Mouse (Mus musculus): ENCODE measurements around the gene Atic. TPM values are rescaled to one million over a fixed set of nuclear protein-coding genes. Genes with fewer than 3 reads are reported as not detected.

Atic gene
- polyA plus RNA-seq, 1 experiment from 2014 or later: 17.5 TPM

DNA sequence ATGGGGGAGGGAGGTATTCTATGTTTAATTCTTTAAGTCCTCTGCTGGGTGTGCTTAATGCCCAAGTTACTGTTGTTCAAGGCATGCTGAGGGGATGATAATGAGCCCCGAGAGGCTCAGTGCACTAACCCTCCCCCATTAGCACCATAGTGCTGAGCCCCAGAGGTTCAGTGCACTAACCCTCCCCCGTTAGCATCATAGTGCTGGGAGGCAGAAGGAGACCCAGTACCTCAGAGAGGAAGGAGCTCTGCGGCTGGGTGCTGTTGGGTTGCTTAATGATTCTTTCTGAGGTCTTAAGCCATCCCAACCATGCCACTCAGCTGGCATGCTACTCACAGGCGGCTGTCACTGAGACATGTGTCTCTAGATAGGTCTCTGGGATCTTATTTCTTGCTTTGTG lies 13.2 kb downstream of the Atic start:
- Histone ChIP-seq H3K27me3 (replicated peaks; ENCODE audit: insufficient read depth, low read length) (no peaks in the 10 kb centered on the region), H3K27ac (ENCODE audit: low read length) (no peak overlapping the region), H3K36me3 (ENCODE audit: insufficient read depth, low read length) (no peaks in the 10 kb centered on the region), H3K4me3 (ENCODE audit: low read depth, low read length) (no peak overlapping the region), H3K9ac (replicated peaks; ENCODE audit: low read depth) (no peak overlapping the region), H3K9me3 (ENCODE audit: low read length) (no peaks in the 10 kb centered on the region), H3K4me2 (replicated peaks; ENCODE audit: low read depth, low read length) (no peak overlapping the region), H3K4me1 (ENCODE audit: insufficient read depth, low read depth, low read length) (no peaks in the 10 kb centered on the region)
- DNase-seq (ENCODE audit: low spot score): no peak
- no peak for ATAC-seq
- no peak for TF ChIP-seq CTCF (IDR thresholded peaks at IDR 0.05)
- TF ChIP-seq EP300 (IDR thresholded peaks at IDR 0.05): no peak
- WGBS: 89% methylated on average over 4 of the region's 4 CpGs

- peak; percentile 70 for DNase-seq (ENCODE audit: low spot score)
- no peaks in the 10 kb centered on the region for H3K9me3 ChIP-seq (ENCODE audit: low read length)
- ATAC-seq: no peak
- peaks cover 17% of the 10 kb centered on the region; the same call in 1 of the 2 replicates for H3K36me3 ChIP-seq (ENCODE audit: insufficient read depth, low read length)
- TF ChIP-seq CTCF (IDR thresholded peaks at IDR 0.05) (no peak), EP300 (IDR thresholded peaks at IDR 0.05) (no peak)
- WGBS: 75% methylated on average over 7 of the region's 7 CpGs
- H3K9ac ChIP-seq (replicated peaks; ENCODE audit: low read depth): no peak overlapping the region
- H3K27ac ChIP-seq (ENCODE audit: low read length): no peak overlapping the region
- H3K4me2 ChIP-seq (replicated peaks; ENCODE audit: low read depth, low read length): no peak overlapping the region
- no peak overlapping the region for H3K4me3 ChIP-seq (ENCODE audit: low read depth, low read length)
- no peaks in the 10 kb centered on the region for H3K27me3 ChIP-seq (replicated peaks; ENCODE audit: insufficient read depth, low read length)
- H3K4me1 ChIP-seq (ENCODE audit: insufficient read depth, low read depth, low read length): no peaks in the 10 kb centered on the region
Observed at GRCm38 (mm10) chr1:71575987-71576386, 19.0 kb downstream of the Atic start.

DNA sequence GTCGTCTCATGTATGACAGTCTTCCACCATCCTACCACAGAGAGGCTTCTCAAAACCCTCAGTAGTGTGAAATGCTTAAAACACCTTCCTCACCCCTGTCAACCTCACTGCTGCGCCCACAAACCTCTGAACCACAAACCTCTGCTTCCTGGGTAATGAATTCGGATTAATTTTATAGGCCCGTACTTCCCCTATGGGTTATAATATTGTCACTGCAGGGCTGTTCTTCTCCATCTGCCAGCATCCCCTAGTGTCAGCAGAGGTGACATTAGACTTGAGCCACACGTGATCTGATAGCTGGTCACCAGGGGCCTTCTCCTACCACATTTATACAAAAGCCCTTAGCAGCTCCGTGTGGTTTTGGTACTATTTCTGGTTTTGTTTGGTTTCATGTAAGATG lies 19.9 kb downstream of the Atic start:
- H3K27me3 ChIP-seq (replicated peaks; ENCODE audit: insufficient read depth, low read length): no peaks in the 10 kb centered on the region
- H3K4me3 ChIP-seq (ENCODE audit: low read depth, low read length): no peak overlapping the region
- TF ChIP-seq CTCF (IDR thresholded peaks at IDR 0.05): no peak
- no peak for TF ChIP-seq EP300 (IDR thresholded peaks at IDR 0.05)
- H3K4me2 ChIP-seq (replicated peaks; ENCODE audit: low read depth, low read length): no peak overlapping the region
- peaks cover 17% of the 10 kb centered on the region; the same call in 1 of the 2 replicates for H3K36me3 ChIP-seq (ENCODE audit: insufficient read depth, low read length)
- 94% methylated on average over 6 of the region's 6 CpGs for WGBS
- H3K9ac ChIP-seq (replicated peaks; ENCODE audit: low read depth): no peak overlapping the region
- DNase-seq (ENCODE audit: low spot score): no peak
- no peak for ATAC-seq
- no peaks in the 10 kb centered on the region for H3K9me3 ChIP-seq (ENCODE audit: low read length)
- no peak overlapping the region for H3K27ac ChIP-seq (ENCODE audit: low read length)
- no peaks in the 10 kb centered on the region for H3K4me1 ChIP-seq (ENCODE audit: insufficient read depth, low read depth, low read length)

DNA sequence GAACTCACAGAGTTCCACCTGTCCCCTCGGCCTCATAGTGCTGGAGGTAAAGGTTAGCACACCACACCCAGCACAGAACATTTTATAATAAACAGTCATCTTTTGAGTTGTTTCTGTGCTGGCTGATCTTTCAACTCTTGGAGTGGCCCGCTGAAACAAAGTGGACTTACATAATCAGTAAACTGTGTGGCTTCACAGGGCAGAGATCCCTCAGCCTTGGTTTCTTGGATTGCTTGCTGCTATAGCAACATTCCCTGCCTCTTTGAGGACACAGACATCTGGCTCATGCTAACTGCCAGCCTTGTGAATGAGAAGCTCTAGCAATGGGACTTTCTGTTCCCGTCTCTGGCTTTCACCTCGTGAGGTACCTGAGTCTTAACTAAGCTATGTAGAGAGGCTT lies 22.6 kb downstream of the Atic start:
- Histone ChIP-seq H3K27ac (ENCODE audit: low read length) (no peak overlapping the region), H3K4me1 (ENCODE audit: insufficient read depth, low read depth, low read length) (no peaks in the 10 kb centered on the region), H3K9ac (replicated peaks; ENCODE audit: low read depth) (no peak overlapping the region), H3K4me2 (replicated peaks; ENCODE audit: low read depth, low read length) (no peak overlapping the region), H3K27me3 (replicated peaks; ENCODE audit: insufficient read depth, low read length) (no peaks in the 10 kb centered on the region), H3K9me3 (ENCODE audit: low read length) (no peaks in the 10 kb centered on the region), H3K4me3 (ENCODE audit: low read depth, low read length) (no peak overlapping the region), H3K36me3 (ENCODE audit: insufficient read depth, low read length) (peaks cover 17% of the 10 kb centered on the region; the same call in 1 of the 2 replicates)
- ATAC-seq: peak; percentile 35
- 77% methylated on average over 4 of the region's 4 CpGs for WGBS
- TF ChIP-seq CTCF (IDR thresholded peaks at IDR 0.05) (no peak), EP300 (IDR thresholded peaks at IDR 0.05) (no peak)
- peak; percentile 59 for DNase-seq (ENCODE audit: low spot score)

DNA sequence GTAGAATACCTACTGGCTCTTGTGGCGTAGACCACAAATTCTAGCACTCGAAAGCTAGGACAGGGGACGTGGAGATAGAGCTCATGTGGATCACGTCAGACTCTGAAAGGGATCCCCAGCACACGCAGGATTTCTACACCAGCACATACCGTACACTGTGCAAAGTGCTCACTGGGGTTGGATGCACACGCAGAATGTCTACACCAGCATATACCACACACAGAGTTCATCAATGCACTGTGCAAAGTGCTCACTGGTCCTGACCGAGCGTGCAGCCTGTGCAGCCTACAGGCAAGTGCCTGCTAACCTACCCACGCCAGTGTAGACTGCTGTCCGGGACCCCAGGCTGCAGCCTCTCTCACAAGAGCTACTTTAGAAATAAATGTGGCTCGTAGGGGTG lies 23.5 kb downstream of the Atic start:
- DNase-seq (ENCODE audit: low spot score): no peak
- H3K4me2 ChIP-seq (replicated peaks; ENCODE audit: low read depth, low read length): no peak overlapping the region
- H3K4me3 ChIP-seq (ENCODE audit: low read depth, low read length): no peak overlapping the region
- no peaks in the 10 kb centered on the region for H3K9me3 ChIP-seq (ENCODE audit: low read length)
- 86% methylated on average over 12 of the region's 12 CpGs for WGBS
- H3K9ac ChIP-seq (replicated peaks; ENCODE audit: low read depth): no peak overlapping the region
- no peaks in the 10 kb centered on the region for H3K4me1 ChIP-seq (ENCODE audit: insufficient read depth, low read depth, low read length)
- peaks cover 17% of the 10 kb centered on the region; the same call in 1 of the 2 replicates for H3K36me3 ChIP-seq (ENCODE audit: insufficient read depth, low read length)
- H3K27ac ChIP-seq (ENCODE audit: low read length): no peak overlapping the region
- no peak for TF ChIP-seq CTCF (IDR thresholded peaks at IDR 0.05)
- TF ChIP-seq EP300 (IDR thresholded peaks at IDR 0.05): no peak
- ATAC-seq: no peak
- no peaks in the 10 kb centered on the region for H3K27me3 ChIP-seq (replicated peaks; ENCODE audit: insufficient read depth, low read length)

DNA sequence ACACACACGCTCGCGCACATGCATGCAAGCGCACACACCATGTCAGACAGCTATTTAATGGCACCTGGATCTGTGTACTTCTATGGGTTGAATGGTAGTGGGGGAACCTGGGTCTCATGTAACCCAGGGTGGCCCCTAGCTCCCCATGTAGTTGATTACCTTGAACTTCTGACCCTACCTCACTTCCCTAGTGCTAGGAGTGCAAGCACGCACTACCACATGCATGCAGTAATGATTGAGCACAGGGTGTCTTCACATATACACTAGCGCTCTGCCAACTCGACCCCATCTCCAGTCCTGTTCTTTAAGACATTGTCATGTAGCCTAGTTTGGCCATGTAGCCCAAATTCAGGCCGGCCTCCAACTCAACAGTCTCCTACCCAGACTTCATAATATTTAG lies 26.4 kb downstream of the Atic start:
- H3K4me3 ChIP-seq (ENCODE audit: low read depth, low read length): no peak overlapping the region
- no peak overlapping the region for H3K27ac ChIP-seq (ENCODE audit: low read length)
- no peak overlapping the region for H3K9ac ChIP-seq (replicated peaks; ENCODE audit: low read depth)
- no peaks in the 10 kb centered on the region for H3K27me3 ChIP-seq (replicated peaks; ENCODE audit: insufficient read depth, low read length)
- H3K9me3 ChIP-seq (ENCODE audit: low read length): no peaks in the 10 kb centered on the region
- DNase-seq (ENCODE audit: low spot score): no peak
- 86% methylated on average over 8 of the region's 8 CpGs for WGBS
- H3K36me3 ChIP-seq (ENCODE audit: insufficient read depth, low read length): peaks cover 16% of the 10 kb centered on the region; the same call in 1 of the 2 replicates
- no peak for TF ChIP-seq CTCF (IDR thresholded peaks at IDR 0.05)
- peak; percentile 46 for ATAC-seq
- H3K4me2 ChIP-seq (replicated peaks; ENCODE audit: low read depth, low read length): no peak overlapping the region
- no peaks in the 10 kb centered on the region for H3K4me1 ChIP-seq (ENCODE audit: insufficient read depth, low read depth, low read length)

GRCm38 (mm10) chr1:71583900-71584299 lies 26.9 kb downstream of the Atic start:
- H3K4me3 ChIP-seq (ENCODE audit: low read depth, low read length): no peak overlapping the region
- WGBS: 78% methylated on average over 7 of the region's 7 CpGs
- no peak for TF ChIP-seq CTCF (IDR thresholded peaks at IDR 0.05)
- TF ChIP-seq EP300 (IDR thresholded peaks at IDR 0.05): no peak
- H3K4me2 ChIP-seq (replicated peaks; ENCODE audit: low read depth, low read length): no peak overlapping the region
- no peaks in the 10 kb centered on the region for H3K9me3 ChIP-seq (ENCODE audit: low read length)
- no peak overlapping the region for H3K27ac ChIP-seq (ENCODE audit: low read length)
- no peak overlapping the region for H3K9ac ChIP-seq (replicated peaks; ENCODE audit: low read depth)
- DNase-seq (ENCODE audit: low spot score): no peak
- ATAC-seq: 0 out of 2 replicates have a peak, but pooled peaks have one; percentile 2
- peaks cover 13% of the 10 kb centered on the region; the same call in 1 of the 2 replicates for H3K36me3 ChIP-seq (ENCODE audit: insufficient read depth, low read length)
- H3K27me3 ChIP-seq (replicated peaks; ENCODE audit: insufficient read depth, low read length): no peaks in the 10 kb centered on the region
- no peaks in the 10 kb centered on the region for H3K4me1 ChIP-seq (ENCODE audit: insufficient read depth, low read depth, low read length)

All from lung, postnatal 0 days (tissue).